Mouse (Mus musculus) kidney, adult 11 months (tissue): ENCODE results near the gene Ppt2.

ENCODE experiments used
- DNase-seq: peaks from one replicate; pipeline ENCODE4 v3.0.0; 2022

The Ppt2 gene

DNA sequence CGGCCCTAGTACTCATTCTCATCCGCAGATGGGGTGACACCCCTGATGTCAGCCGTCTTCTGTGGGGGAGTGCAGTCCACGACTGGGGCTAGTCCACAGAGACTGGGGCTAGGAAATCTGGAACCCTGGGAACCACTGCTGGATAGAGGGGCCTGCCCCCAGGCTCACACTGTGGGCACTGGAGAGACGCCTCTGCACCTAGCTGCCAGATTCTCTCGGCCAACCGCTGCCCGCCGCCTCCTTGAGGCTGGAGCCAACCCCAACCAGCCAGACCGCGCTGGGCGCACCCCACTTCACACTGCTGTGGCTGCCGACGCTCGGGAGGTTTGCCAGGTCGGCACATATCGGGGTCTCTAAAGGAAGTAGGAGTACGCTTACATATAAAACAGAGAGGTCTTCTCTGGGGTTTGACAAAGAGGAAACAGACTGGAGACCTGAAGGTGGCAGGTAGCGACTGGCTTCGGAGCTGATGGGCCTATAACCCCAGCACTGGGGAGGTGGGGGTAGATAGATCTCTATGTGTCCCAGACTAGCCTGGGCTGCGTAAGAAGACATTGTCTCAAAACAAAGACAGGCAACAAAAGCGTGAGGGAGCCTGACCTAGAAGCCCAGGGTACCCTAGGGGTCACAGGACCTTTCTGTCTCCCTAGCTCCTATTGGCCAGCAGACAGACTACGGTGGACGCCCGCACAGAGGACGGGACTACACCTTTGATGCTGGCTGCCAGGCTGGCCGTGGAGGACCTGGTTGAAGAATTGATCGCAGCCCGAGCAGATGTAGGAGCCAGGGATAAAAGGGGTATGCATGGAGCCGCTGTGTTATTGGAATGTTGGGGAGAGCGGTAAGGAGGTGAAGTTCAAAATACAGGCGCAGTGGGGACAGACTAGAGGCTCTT lies 42.2 kb downstream of the Ppt2 start:
- DNase-seq = no peak

- peak; percentile 7 for DNase-seq
Observed at GRCm38 (mm10) chr17:34585121-34585520, 43.2 kb downstream of the Ppt2 start.

- no peak for DNase-seq
Observed at GRCm38 (mm10) chr17:34583819-34584218, 44.5 kb downstream of the Ppt2 start.

GRCm38 (mm10) chr17:34583397-34583796 lies 44.9 kb downstream of the Ppt2 start:
- DNase-seq = no peak

DNA sequence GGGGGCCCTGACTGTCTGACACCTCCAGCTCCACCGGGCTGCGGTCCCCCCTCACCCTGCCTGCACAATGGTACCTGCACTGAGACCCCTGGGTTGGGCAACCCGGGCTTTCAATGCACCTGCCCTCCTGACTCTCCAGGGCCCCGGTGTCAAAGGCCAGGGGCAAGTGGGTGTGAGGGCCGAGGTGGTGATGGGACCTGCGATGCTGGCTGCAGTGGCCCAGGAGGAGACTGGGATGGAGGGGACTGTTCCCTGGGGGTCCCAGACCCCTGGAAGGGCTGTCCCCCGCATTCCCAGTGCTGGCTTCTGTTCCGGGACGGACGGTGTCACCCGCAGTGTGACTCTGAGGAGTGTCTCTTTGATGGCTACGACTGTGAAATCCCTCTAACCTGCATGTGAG lies 45.8 kb downstream of the Ppt2 start:
- DNase-seq = no peak

DNA sequence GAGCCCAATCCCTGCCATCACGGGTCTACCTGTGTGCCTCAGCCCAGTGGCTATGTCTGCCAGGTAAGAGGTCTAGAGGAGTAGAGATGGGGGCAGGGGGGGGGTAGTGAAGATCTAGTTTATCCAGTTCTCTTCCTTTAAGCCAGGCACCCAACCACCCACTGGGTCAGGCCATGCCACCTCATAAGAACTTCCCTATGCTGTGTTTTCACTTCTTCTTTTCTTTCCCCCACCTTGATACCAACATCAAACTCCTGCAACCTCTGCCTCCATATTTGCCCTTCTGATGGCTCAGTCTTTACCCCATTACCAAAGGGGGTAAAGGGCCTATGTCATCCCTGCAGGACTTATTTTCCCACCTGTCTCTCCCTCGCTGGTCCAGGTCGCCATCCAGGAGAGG lies 50.2 kb downstream of the Ppt2 start:
- DNase-seq = no peak

DNA sequence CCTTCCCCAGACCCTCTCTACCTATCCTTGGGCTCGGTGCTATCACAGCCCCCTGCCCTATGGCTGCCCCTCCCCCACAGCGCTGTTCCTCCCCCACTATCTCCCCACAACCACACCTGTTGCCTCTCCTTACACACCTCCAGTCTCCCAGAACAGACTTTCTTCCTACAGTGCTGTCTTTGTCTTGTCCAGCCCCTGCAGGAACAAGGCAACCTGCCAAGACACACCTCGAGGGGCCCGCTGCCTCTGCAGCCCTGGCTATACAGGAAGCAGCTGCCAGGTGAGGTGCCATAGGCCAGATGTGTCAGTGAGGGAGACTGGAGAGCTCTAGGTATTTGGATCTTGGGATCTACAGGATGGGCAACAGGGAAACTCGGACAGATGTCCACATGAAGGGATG lies 51.7 kb downstream of the Ppt2 start:
- DNase-seq = no peak

DNA sequence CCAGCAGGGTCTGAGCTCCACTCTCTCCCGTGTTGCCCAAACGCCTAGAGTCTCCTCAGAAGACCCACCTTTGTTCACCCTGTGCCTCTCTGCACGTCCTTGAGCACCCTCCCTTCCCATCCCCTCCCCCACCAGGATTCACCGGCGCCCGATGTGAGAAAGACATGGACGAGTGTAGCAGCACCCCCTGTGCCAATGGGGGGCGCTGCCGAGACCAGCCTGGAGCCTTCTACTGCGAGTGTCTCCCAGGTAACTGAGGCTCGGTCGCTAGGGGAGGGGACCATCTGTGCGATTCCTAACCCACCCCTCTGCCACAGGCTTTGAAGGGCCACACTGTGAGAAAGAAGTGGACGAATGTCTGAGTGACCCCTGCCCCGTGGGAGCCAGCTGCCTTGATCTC lies 55.9 kb downstream of the Ppt2 start:
- no peak for DNase-seq

DNA sequence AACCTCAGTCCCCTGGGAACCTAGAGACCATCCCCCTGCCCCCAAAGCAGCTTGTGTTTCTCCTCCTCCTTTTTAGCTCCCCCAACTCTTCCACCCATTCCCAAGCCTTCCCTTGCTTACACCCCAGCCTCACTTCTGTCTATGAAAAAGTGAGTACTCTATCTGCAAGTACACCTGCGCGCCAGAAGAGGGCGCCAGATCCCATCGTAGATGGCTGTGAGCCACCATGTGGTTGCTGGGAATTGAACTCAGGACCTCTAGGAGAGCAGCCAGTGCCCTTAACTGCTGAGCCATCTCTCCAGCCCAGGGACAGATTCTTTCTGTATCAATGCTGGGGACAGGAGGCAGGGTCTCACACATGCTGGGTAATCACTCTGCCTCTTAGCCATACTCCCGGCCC lies 56.4 kb downstream of the Ppt2 start:
- no peak for DNase-seq

- DNase-seq = no peak
Observed at GRCm38 (mm10) chr17:34569919-34570318, 58.4 kb downstream of the Ppt2 start.

DNA sequence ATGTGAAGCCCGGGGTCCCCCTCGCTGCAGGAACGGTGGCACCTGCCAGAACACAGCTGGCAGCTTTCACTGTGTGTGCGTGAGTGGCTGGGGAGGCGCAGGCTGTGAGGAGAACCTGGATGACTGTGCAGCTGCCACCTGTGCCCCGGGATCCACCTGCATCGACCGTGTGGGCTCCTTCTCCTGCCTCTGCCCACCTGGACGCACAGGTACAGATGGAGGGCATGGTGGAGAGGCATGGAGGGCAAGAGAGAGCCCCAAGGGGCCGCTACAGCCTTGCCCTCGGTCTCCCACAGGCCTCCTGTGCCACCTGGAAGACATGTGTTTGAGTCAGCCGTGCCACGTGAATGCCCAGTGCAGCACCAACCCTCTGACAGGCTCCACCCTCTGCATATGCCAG lies 59.9 kb downstream of the Ppt2 start:
- no peak for DNase-seq

DNA sequence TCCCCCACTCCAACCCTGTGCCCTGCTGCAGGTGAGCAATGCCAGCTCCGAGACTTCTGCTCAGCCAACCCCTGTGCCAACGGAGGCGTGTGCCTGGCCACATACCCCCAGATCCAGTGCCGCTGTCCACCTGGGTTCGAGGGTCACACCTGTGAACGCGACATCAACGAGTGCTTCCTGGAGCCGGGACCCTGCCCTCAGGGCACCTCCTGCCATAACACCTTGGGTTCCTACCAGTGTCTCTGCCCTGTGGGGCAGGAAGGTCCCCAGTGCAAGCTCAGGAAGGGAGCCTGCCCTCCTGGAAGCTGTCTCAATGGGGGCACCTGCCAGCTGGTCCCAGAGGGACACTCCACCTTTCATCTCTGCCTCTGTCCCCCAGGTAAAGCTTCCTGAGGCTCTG lies 61.0 kb downstream of the Ppt2 start:
- no peak for DNase-seq
